Mouse (Mus musculus): ENCODE results near the gene Etv5.

GRCm38 (mm10) chr16:22372701-22373124, 66.8 kb downstream of the Etv5 start:
- TF ChIP-seq GATA1 (IDR thresholded peaks at IDR 0.05; ENCODE audit: borderline replicate concordance, low read length): no peak
- no peak for TF ChIP-seq FLI1 (IDR thresholded peaks at IDR 0.05; ENCODE audit: low read length)

Data from megakaryocyte, embryonic 14.5 days (primary cell).